Mouse (Mus musculus) olfactory bulb, adult 2 months (tissue): ENCODE measurements around the gene Thsd7b. TPM values are rescaled to one million over a fixed set of nuclear protein-coding genes. Genes with fewer than 3 reads are reported as not detected.

Source experiments
- H3K27ac ChIP-seq: fragments of 200-500 bp; 2 replicates; pipeline ENCODE4 v1.5.1; 2012; ENCODE audit warnings: low read depth, low read length; ENCODE audit not compliant: insufficient read depth
- H3K4me1 ChIP-seq: fragments of 200-500 bp; 2 replicates; pipeline ENCODE4 v1.6.1; 2012; ENCODE audit warnings: low read length; ENCODE audit not compliant: control insufficient read depth, insufficient read depth
- H3K4me3 ChIP-seq: fragments of 200-500 bp; 2 replicates; pipeline ENCODE4 v1.5.1; 2012; ENCODE audit warnings: mild to moderate bottlenecking, low read depth, low read length, moderate library complexity; ENCODE audit not compliant: insufficient read depth
- CTCF ChIP-seq: fragments of 200-500 bp; IDR thresholded peaks from 2 replicates; pipeline ENCODE4 v1.5.1; 2012; ENCODE audit warnings: low read depth, mild to moderate bottlenecking, low read length, moderate library complexity; ENCODE audit not compliant: insufficient read depth
- POLR2A ChIP-seq: fragments of 200-500 bp; IDR thresholded peaks from 2 replicates; pipeline ENCODE4 v1.6.1; 2012; ENCODE audit warnings: mild to moderate bottlenecking, low read depth, low read length, moderate library complexity; ENCODE audit not compliant: insufficient read depth
- WGBS: fragments of 180-500 bp; shearing (Covaris S2); methylation state at CpG from one replicate; pipeline ENCODE4 v1.1.7; 2018; 5-methylcytosine and 5-hydroxymethylcytosine counted together
- polyA plus RNA-seq: library from polyadenylated mRNA; stranded (reverse); fragments of >200 nt; gene quantifications from 2 replicates; pipeline ENCODE4 v1.2.4, GENCODE M21; 2012; ENCODE audit warnings: low replicate concordance; ENCODE audit not compliant: missing spikeins, insufficient read depth, insufficient read length

Thsd7b gene
- not detected in 2 replicates for polyA plus RNA-seq

GRCm38 (mm10) chr1:129272982-129273937 is at the start of gene Thsd7b:
Gene Thsd7b, plus strand, starts transcription at chr1:129273302.
- Histone ChIP-seq H3K4me1 (peaks cover 14% of the 10 kb centered on the region), H3K27ac (no peak within 1 kb of the TSS), H3K4me3 (peak within 1 kb of the TSS; percentile 50)
- TF ChIP-seq CTCF (no peak), POLR2A (no peak)
- under 1% methylated on average over 45 of the region's 45 CpGs for WGBS

GRCm38 (mm10) chr1:129244292-129244691 is 28.8 kb upstream of the Thsd7b start:
- no peaks in the 10 kb centered on the region for H3K4me1 ChIP-seq
- TF ChIP-seq CTCF (no peak), POLR2A (no peak)
- WGBS: 45% methylated on average over 3 of the region's 3 CpGs
- no peak overlapping the region for H3K4me3 ChIP-seq
- H3K27ac ChIP-seq: no peak overlapping the region

GRCm38 (mm10) chr1:129250704-129251443 is 22.2 kb upstream of the Thsd7b start:
- WGBS: 82% methylated on average over 6 of the region's 6 CpGs
- Histone ChIP-seq H3K4me1 (no peaks in the 10 kb centered on the region), H3K27ac (no peak overlapping the region), H3K4me3 (no peak overlapping the region)
- TF ChIP-seq CTCF: no peak
- TF ChIP-seq POLR2A: no peak

- no peak for TF ChIP-seq CTCF
- TF ChIP-seq POLR2A: no peak
- 91% methylated on average over 3 of the region's 3 CpGs for WGBS
- Histone ChIP-seq H3K4me3 (no peak overlapping the region), H3K27ac (no peak overlapping the region), H3K4me1 (no peaks in the 10 kb centered on the region)
Observed at GRCm38 (mm10) chr1:129266684-129267083, 6.4 kb upstream of the Thsd7b start.

- WGBS: 83% methylated on average over 1 of the region's 1 CpGs
- H3K4me3 ChIP-seq: no peak overlapping the region
- H3K4me1 ChIP-seq: no peaks in the 10 kb centered on the region
- TF ChIP-seq POLR2A (no peak), CTCF (no peak)
- H3K27ac ChIP-seq: no peak overlapping the region
Observed at GRCm38 (mm10) chr1:129304173-129304572, 31.1 kb downstream of the Thsd7b start.

- WGBS: 11% methylated on average over 6 of the region's 6 CpGs
- TF ChIP-seq CTCF (no peak), POLR2A (no peak)
- no peak overlapping the region for H3K4me3 ChIP-seq
- no peaks in the 10 kb centered on the region for H3K4me1 ChIP-seq
- H3K27ac ChIP-seq: no peak overlapping the region
Observed at GRCm38 (mm10) chr1:129324388-129324787, 51.3 kb downstream of the Thsd7b start.

GRCm38 (mm10) chr1:129324798-129325197 is 51.7 kb downstream of the Thsd7b start:
- WGBS: 20% methylated on average over 2 of the region's 2 CpGs
- TF ChIP-seq POLR2A (no peak), CTCF (no peak)
- no peak overlapping the region for H3K4me3 ChIP-seq
- no peaks in the 10 kb centered on the region for H3K4me1 ChIP-seq
- no peak overlapping the region for H3K27ac ChIP-seq

- H3K4me1 ChIP-seq: no peaks in the 10 kb centered on the region
- H3K4me3 ChIP-seq: no peak overlapping the region
- WGBS: 70% methylated on average over 6 of the region's 6 CpGs
- no peak overlapping the region for H3K27ac ChIP-seq
- no peak for TF ChIP-seq CTCF
Observed at GRCm38 (mm10) chr1:129356631-129357030, 83.5 kb downstream of the Thsd7b start.

GRCm38 (mm10) chr1:129357378-129357777 is 84.3 kb downstream of the Thsd7b start:
- Histone ChIP-seq H3K27ac (no peak overlapping the region), H3K4me3 (no peak overlapping the region), H3K4me1 (no peaks in the 10 kb centered on the region)
- no peak for TF ChIP-seq CTCF
- no peak for TF ChIP-seq POLR2A
- WGBS: 74% methylated on average over 2 of the region's 2 CpGs
